26 mouse cellular contexts compared by ENCODE assay signal in the genomic region with DNA sequence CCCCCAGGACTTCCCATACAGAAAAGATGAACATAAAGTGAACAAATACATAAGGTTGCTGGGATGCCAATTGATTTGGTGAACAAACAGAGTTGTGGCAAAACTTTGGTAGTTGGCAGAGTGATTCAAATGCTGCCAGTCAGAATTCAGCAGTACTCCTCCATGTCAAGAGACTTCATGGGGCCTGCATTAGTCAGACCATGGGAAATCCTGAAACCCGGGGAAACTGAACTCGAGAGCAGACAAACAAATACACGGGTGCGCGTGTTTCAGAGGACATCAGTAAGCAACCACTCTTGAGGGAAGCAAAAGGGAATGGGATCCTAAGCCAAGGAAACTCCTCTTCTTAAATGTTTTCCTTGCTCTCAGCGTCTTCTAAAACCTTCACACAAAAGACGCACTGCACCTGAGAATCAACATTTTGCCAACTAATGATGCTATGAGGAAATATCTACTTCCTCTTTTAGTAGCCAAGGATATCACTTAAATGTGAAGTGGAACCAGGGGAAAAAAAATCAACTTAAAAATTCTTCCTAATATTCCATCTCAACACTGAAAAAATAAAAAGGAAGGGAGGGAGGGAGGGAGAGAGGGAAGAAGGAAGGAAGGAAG.
DNase-seq lines count a peak whose midpoint lies in the region; ATAC-seq and TF ChIP-seq lines count a peak whose summit lies in the region.
"Had no signal": no experiment of that assay in that cellular context is flagged by ENCODE, and none has a peak within 500 bp of the region (broad histone marks: within the 10 kb centered on the region; RNA-seq: fewer than 3 reads in every experiment).

No protein-coding gene starts in this region.

- in situ Hi-C loops in CH12.LX (cut with MboI; ENCODE audit: low pct_ligation_motif_present, low pct_unique_long_range_greater_than_20kb, low sequenced_read_pairs), result no loop called here

- H3K27me3 ChIP-seq in CH12.LX (replicated peaks), result no peaks in the 10 kb centered on the region
- H3K27me3 ChIP-seq: limb, embryonic 15.5 days; liver, embryonic 15.5 days; midbrain, embryonic 13.5 days; neural tube, embryonic 13.5 days; stomach, embryonic 15.5 days had no signal

- H3K9me3 ChIP-seq in CH12.LX (replicated peaks; ENCODE audit: low read length), result no peaks in the 10 kb centered on the region
- H3K9me3 ChIP-seq: limb, embryonic 10.5 days; limb, embryonic 15.5 days; liver, embryonic 15.5 days; midbrain, embryonic 13.5 days; neural tube, embryonic 13.5 days; stomach, embryonic 15.5 days had no signal

- H3K4me2 ChIP-seq in CH12.LX (ENCODE audit: insufficient read depth, low read depth, poor library complexity, severe bottlenecking), result no peak overlapping the region
- H3K4me2 ChIP-seq: limb, embryonic 15.5 days; liver, embryonic 15.5 days; lung, embryonic 14.5 days; midbrain, embryonic 13.5 days; neural tube, embryonic 13.5 days; stomach, embryonic 15.5 days had no signal

- TF ChIP-seq CTCF in CH12.LX (conservative IDR thresholded peaks at IDR 0.05 in 1 of 2, IDR thresholded peaks at IDR 0.05 in 1 of 2; ENCODE audit: low read depth in 2 of 2, low read length in 2 of 2), result no peak

- dilution Hi-C loops in CH12.LX (cut with MboI; ENCODE audit: extremely low pct_ligation_motif_present, extremely low pct_unique_long_range_greater_than_20kb, low sequenced_read_pairs), result no loop called here

- H3K4me3 ChIP-seq in CH12.LX (replicated peaks in 1 of 3; ENCODE audit: low read depth in 2 of 3, low read length in 2 of 3, poor library complexity in 1 of 3), result no peak overlapping the region
- H3K4me3 ChIP-seq: limb, embryonic 10.5 days; limb, embryonic 15.5 days; liver, embryonic 15.5 days; midbrain, embryonic 13.5 days; neural tube, embryonic 13.5 days; stomach, embryonic 15.5 days had no signal

- peaks cover 0 to 14% of the 10 kb centered on the region in 2 experiments for H3K36me3 ChIP-seq in CH12.LX (replicated peaks in 1 of 2; ENCODE audit: control insufficient read depth in 1 of 2, insufficient read depth in 1 of 2, low read length in 1 of 2)
- H3K36me3 ChIP-seq: limb, embryonic 10.5 days; limb, embryonic 15.5 days; midbrain, embryonic 13.5 days; neural tube, embryonic 13.5 days; stomach, embryonic 15.5 days had no signal

- peaks cover 24 to 69% of the 10 kb centered on the region in 2 experiments for H3K4me1 ChIP-seq in CH12.LX (ENCODE audit: control insufficient read depth in 1 of 2, insufficient read depth in 2 of 2)
- H3K4me1 ChIP-seq: limb, embryonic 15.5 days; midbrain, embryonic 13.5 days; neural tube, embryonic 13.5 days; stomach, embryonic 15.5 days had no signal

- H3K79me2 ChIP-seq in CH12.LX (replicated peaks; ENCODE audit: control insufficient read depth, extremely low read depth, insufficient read depth, poor library complexity, severe bottlenecking), result peaks cover 7% of the 10 kb centered on the region

- no peak for TF ChIP-seq EP300 in CH12.LX (IDR thresholded peaks at IDR 0.05; ENCODE audit: low read length)

- peak; percentile 67 for ATAC-seq in common myeloid progenitor, adult 5-6 weeks (replicated peaks; ENCODE audit: low read depth, poor library complexity, severe bottlenecking)
- ATAC-seq in neutrophil, adult 5-6 weeks (ENCODE audit: extremely low read depth, insufficient number of reproducible peaks, low FRiP score, poor library complexity, severe bottlenecking), result peak; percentile 75
- ATAC-seq: activated CD4-positive, CD25-positive, alpha-beta regulatory T cell, adult 4 months; midbrain, embryonic 13.5 days had no signal

- TF ChIP-seq RAD21 in CH12.LX (IDR thresholded peaks at IDR 0.05; ENCODE audit: low read depth, low read length), result no peak

- DNase-seq in 416B (ENCODE audit: low read depth), result peak; percentile 49
- peak; percentile 28 for DNase-seq in CH12.LX (ENCODE audit: extremely low read depth)
- no peak for DNase-seq in yolk sac, embryonic 10.5 days (ENCODE audit: low spot score)
- no peak for DNase-seq in liver
- no peak for DNase-seq in gastrocnemius, postnatal 25 days
- DNase-seq: adrenal gland, adult 2 months; adrenal gland, postnatal 36 days; cerebellum, adult 2 months; cerebellum, postnatal 14 days; heart, postnatal 14 days; kidney, adult 8-10 months; layer of hippocampus, adult 9-11 months; lung, embryonic 14.5 days; lung, postnatal 36 days; right cerebral cortex, postnatal 14 days; thymus, postnatal 14 days had no signal

- H3K27ac ChIP-seq in CH12.LX (ENCODE audit: insufficient read depth, low read depth), result no peak overlapping the region
- H3K27ac ChIP-seq: kidney, postnatal 0 days; limb, embryonic 10.5 days; limb, embryonic 15.5 days; liver, embryonic 15.5 days; midbrain, embryonic 13.5 days; neural tube, embryonic 13.5 days; stomach, embryonic 15.5 days had no signal

- TF ChIP-seq POLR2A in CH12.LX (IDR thresholded peaks at IDR 0.05; ENCODE audit: low read depth, low read length), result no peak

- H3K9ac ChIP-seq in CH12.LX (ENCODE audit: insufficient read depth, low read depth), result no peak overlapping the region
- H3K9ac ChIP-seq: limb, embryonic 15.5 days; liver, embryonic 15.5 days; lung, embryonic 14.5 days; midbrain, embryonic 13.5 days; neural tube, embryonic 13.5 days; stomach, embryonic 15.5 days had no signal

TF ChIP-seq in CH12.LX, 34 proteins besides CTCF, POLR2A, EP300 and RAD21:
- TF ChIP-seq ZC3H11A (IDR thresholded peaks at IDR 0.05; ENCODE audit: low read depth, low read length), result no peak

Comparison
In these comparisons a context has a peak if more than half of its experiments do, and no peak if none do; other contexts are left out.
1. DNase-seq: peak in 416B (single experiment) and CH12.LX (single experiment); none in yolk sac, embryonic 10.5 days (single experiment), liver (single experiment) and gastrocnemius, postnatal 25 days (single experiment).